Mouse (Mus musculus) cerebellum, postnatal 36 days (tissue): Measurements from ENCODE around the gene Chn2.

Source experiments
- DNase-seq, 2 experiments: peaks; one replicate each; pipeline ENCODE4 v3.0.0; 2021 to 2022; ENCODE audit warnings: mixed read lengths in 2 of 2

Gene Chn2

DNA sequence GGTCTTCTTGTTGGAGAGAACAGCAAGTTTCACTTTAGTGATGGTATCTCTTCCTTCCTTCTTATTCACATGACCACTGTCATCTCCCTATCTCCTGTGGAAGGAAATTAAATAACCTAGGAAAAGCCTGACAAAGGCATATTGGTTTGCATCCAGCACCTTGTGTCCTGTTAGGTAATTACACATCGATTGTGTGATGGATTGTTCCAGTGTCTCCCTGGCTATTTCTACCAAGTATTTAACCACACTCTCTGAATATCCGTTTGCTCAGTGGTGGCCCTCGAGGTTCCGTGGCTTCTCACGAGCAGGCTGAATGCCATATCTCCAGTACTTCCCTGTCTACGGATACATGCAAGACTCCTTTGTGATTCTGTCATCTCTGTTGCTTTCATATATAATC lies 164.6 kb downstream of the Chn2 start:
- DNase-seq: no peak

DNA sequence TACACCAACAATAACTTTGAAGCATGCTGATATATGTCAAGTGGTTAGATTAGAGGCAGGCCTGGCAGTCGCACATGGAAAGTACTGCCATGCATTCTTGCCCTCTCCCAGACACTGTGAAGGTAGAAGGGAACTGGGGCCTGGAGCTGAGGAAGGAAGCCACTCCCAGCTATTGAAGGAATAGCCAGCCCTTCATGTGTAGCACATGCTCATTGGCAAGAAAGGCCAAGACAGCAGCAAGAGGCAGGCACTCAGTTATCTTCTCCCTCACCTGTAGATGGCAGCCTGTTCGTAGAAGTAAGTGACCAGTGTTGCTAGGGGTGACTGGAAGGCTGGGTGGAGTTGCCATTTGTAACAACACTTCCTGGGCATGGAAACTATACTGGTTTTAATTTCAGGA lies 165.6 kb downstream of the Chn2 start:
- DNase-seq: no peak

DNA sequence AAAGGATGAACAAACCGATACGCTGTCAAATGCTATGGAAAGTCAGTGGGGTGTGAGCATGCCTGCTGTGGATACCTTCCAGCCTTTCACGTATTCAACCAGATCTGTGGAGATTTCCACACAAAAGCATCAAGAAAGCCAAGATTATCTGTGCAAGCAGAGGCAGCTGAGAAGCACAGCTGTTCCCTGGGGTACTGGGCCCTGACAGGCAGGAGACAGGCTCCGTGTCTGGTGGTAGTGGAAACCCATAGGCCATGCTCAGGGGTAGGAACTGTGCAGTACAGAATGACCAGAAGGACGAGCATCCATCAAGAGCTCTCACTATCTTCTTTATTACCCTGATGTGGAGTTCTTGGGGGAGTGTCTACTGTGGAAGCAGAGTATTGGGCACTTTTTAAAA lies 166.1 kb downstream of the Chn2 start:
- DNase-seq: no peak

DNA sequence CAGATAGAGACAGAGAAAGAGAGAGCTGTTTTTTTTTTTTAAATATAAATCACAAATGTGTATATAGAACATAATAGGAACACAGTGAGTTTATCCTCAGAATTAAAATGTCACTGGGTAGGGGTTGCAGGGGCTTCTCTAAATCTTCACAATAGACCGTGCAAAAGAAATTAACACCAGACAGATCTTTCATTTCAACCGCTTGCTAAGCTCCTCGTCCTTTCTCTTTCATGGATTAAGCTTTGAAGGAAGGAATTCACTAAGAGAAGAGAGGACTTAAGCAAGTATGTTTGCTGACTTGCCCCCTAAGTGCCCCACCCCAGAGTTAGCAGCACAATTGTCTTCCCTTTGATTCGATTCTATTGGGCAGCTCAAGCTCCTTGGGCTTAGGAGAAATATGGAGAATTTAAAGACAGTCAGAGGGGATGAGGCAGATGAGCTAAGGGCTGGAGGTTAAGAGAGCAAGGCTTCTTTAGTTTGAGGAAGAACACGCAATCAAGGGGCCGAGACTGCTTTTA lies 166.9 kb downstream of the Chn2 start:
- DNase-seq: no peak

DNA sequence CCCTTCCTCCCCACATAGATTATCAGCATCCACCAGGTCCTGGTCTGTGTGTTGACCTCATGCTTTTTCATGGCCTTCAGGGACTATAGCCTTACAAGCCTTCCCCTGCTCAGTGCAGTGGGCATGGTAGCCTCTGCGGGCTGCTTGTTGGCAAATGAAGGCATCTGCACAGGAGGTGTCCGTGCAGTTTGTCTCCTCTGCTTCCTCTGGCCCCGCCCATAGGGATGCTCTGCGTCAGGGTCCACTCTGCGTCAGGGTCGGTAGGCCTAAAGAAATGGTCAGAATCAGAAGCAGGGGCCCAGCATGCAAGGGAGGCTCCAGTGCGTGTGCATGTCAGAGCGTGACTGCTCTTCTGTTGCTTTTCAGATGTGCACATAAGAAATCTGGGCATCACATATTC lies 169.4 kb downstream of the Chn2 start:
- DNase-seq: no peak

DNA sequence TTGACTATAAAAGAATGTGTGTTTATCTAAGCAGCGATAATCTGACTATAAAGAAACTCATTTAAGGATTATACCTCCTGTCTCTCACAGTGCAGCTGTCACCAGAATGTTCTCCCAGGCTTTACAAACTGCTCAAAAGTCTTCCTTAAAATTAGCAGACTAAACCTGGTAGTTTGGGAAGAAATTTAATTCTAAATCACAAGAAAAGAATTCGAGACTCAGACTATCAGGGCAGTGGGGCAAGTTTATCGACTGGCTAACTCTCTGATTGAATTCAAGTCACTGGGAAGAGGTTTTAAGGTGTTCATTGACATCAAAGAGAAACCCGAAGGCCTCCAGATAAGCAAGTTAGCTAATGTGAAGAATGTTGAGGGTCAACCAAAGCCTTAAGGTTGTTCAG lies 171.6 kb downstream of the Chn2 start:
- no peak for DNase-seq

DNA sequence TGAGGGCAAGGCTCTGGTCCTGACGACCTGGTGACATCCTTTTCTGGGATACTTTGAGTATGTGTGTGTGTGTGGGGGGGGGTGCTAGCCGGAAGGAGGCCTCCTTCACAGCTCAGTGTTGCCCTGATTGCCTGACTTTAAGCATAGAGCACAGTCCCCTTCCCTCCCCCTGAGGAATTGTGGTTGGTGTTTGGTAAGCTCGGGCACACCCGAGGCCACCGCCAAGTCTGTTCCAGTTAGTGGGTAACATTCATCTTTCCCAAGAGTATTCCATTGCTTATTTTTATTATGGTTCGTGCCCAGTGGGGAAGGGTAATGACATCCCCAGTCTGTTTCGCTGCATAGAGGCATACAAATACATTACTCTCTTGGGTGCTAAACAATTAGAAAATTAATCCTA lies 172.6 kb downstream of the Chn2 start:
- no peak for DNase-seq

DNA sequence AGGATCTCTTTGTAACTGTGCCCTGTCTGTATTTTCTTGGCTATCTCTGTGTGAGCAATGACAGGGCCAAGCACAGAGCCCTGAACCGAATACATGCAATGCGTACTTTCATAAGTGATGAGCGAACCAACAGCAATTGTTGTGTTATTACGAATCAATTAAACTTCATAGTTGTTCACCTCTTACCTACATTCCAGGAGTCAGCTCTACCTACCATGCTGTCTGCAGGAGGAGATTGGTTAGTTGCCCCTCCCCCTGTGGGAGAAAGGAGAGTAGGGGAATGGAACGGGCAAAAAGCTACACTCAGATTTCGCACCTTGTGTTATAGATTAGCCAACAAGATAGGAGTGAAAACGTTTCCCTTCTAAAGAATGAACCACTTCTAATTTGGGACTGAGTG lies 174.4 kb downstream of the Chn2 start:
- no peak for DNase-seq

DNA sequence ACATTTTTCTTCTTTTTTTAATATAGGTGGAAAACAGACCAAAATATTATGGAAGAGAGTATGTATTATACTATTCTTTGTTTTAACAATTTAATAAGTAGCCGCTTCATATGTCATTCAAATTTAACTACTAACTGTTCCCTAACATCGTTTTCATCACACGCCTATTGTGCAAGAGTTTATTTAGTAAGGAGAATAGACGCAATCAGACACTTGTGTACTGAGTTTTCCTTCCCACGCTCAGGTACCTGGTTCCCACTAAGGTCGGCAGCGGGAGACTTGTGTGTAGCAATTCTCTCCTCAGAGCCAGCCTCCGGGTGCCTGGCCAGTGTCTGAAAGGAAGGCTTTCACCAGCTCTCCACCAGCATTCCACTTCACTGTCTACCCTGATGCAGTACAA lies 176.3 kb downstream of the Chn2 start:
- no peak for DNase-seq

DNA sequence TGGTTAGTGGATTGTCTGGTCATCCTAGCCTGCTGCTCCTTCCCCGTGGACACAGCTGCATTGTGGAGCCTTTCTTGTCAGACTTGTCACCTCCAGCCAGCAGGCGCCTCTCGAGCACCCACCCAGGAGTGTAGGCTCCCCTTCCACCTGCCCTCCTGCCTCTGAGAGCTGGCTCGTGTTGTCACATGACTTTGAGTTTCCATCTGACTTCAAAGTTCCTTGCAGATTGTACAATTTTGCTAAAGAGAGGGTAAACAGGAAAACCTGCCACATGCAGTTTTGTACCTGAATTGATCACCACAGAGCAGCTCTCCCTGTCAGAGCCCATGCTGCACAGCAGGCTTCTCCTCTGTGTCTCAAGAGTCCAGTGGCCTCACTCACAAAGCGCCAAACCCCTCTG lies 177.2 kb downstream of the Chn2 start:
- no peak for DNase-seq

DNA sequence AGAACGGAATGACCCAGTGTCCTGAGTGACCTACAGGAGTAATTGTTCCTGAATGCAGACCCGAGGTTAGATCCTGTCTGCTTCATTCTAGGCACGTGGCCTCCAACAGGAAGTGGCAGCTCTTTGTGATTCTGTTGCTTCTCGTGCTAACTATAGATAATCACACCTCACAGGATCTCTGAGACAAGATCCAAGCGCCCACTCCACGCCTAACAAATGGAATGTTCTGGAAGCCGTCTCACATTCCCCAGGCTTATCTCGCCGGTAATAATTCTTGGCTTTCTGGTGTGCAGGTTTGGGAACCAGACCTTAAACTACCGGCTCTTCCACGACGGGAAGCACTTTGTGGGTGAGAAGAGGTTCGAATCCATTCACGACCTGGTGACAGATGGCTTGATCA lies 180.8 kb downstream of the Chn2 start:
- DNase-seq: no peak

DNA sequence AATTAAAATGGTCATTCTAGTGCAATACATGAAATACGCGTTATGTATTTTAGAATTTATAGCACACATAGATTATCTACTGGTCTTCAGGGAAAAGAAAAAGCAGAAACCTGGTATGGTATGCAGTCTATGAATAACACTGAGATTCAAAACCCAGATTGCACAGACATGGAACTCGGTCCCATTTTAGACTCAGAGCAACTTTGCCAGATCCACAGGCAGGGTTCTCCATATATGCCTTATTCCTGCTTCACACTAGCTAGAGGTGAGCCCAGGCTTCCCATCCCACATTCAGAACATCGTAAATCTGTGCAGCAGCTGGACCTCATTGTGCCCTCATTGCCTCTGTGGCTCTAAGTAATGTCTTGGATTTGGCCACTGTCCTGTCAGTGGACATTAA lies 184.2 kb downstream of the Chn2 start:
- DNase-seq: no peak

DNA sequence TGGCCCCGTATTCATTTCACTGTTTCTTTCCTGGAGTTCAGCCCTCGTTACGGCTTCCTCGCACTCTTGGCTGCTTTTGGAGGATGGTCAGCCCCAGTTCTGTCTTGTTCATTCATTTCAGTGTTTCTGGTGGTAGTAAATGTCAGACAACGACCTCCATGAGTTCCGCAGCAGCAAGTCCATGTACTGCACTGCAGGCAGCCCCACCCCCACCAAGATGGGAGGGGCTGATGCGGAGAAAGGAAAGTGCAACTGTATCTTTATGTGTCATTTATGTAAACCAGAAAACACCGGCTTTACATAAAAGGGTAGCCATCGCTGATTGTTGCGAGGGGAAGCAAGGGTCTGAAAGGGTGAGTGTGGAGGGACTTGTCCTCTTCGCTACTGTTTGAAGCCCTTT lies 185.0 kb downstream of the Chn2 start:
- no peak for DNase-seq

DNA sequence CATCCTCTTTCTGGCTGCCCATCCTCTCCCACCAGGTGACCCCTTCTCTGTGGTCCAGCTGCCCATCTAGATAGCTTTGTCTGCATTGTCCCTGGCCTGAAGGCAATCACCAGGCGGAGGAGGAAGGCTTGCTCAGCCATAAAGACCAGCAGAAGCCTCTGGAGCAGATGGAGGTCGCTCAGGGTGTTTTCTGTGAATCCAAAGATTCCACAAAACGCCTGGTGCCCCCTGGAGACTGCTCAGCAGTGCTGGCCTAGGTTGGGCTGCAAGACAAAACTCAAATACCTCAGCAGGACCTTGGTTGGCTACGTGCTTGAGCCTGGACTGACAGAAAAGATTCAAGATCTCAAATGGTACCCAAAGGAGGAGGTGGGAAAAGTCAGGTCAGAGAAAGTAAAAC lies 186.0 kb downstream of the Chn2 start:
- DNase-seq: no peak

DNA sequence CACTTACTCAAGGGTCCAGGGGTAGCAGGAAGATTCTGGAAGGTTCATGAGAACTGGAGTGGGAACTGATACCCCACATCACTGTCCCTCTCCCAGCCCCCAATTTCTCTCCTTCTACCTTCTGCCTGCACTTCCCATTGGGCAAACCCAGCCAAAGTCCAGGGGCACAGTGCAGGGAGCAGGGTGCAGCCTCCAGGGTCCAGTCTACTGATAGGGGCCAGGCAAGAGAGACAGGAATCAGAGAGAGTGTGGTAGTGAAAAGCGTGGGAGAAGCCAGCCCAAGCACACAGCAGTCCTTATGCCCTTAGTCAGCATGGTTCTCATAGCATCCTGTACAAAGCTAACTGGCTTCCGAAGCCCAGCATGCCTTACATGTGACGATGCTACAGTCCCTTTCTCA lies 187.7 kb downstream of the Chn2 start:
- DNase-seq: no peak

DNA sequence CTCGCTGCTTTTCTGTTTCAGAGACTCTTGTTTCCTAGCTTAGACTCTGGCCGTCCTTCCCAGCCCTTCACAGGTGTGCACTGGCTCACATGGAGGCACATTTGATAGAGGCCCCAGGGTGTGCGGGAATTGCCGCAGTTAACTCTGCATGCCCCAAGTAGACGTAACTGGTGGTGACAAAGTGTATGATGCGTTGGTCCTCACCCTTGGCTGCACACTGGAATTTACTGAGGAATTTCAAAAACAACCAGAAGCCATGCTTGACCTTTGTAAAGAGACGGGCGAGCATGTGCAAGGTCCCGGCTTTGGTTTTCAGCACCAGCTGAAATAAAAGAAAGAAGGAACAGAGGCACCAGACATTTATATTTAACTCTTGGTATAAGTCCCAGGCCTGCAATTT lies 189.1 kb downstream of the Chn2 start:
- no peak for DNase-seq

DNA sequence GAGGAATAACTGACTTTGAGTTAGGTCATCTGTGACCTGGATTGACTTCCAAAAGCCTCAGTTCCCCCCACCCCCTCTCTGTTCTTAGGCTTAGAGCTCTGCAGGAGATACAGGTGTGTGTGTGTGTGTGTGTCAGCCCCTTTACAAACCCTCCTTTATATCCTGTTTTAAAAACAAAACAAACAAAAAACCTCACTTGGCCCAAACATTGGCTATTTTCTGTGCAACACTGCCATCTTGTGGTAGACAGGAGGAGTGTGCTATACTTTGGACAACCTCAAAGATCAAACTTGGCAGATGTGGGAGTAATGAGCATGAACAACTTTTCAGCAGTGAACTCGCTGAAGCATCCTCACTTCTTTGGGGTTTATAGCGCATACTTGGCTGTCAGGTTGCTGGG lies 189.5 kb downstream of the Chn2 start:
- peak; percentile 34 to 63 for DNase-seq

DNA sequence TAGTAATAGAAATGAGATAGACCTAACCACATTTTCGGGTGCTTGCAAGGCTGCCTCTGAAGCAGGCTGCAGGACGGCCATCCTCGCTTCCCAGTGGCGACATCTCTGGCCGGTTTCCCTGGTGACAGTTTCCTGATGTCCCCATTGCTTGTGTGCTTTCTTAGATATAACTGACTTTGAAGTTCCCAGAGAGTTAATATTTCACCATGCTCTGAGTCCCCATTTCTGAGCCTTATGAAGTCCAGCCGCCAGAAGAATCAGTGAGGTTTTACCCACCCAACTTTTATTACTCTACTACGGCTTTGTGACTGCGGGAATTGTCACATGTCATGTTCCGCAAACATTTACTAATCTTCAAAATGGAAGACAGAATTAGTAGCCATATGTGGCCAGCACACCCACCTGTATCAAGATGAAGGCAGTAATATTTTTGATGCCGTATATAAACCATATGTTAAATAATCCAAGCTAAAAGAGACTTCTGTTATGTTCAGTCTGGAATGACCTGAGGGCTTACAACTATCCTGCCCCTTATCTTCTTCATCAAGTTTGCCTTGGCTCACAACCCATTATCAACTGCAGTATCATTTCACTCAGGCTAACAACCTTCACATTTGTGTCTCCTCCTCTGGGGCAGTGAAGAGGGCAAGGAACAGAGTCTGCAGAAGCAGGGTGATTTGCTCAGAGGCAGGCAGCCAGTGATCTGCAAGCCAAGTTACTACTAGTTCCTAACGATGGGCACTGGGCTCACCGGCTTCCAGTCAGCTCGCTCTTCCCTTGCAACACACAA lies 192.6 kb downstream of the Chn2 start:
- DNase-seq: no peak

DNA sequence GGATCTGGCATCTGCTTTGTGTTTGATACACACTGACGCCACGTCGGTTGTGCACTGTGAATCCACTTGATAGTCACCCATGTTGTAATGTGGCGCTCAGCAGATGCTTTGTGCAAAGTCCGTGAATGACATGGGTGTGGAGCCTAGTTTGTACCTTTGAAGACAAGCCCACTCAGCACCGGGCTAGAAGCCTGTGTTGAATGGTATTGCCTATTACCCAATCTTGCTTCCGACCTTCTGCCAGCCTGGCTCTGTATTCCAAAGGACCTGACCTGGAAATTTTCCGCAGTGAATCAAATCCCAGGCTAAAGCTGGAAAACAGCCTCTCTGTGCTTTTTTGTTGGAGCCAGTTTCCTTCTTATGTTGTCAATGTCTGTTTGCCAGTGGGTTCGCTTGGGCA lies 197.1 kb downstream of the Chn2 start:
- no peak for DNase-seq

DNA sequence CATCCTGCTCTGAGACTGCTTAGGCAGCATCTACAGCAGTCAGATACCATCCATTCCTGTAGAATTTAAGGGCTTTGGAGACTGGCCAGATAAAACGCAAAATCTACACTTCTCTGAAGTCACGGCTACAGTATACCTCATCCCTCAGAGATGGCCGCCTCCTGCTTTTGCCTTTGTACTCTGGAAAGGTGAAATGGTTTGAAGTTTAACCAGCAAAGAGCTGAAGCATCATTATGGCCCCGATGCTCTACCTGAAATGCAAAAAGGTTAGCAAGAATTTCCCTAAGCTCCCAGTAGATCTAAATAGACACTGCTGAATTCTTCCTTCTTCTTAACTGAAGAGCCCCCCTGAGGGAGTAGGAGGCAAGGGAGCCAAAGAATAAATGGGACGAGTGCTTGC lies 202.4 kb downstream of the Chn2 start:
- DNase-seq: no peak

DNA sequence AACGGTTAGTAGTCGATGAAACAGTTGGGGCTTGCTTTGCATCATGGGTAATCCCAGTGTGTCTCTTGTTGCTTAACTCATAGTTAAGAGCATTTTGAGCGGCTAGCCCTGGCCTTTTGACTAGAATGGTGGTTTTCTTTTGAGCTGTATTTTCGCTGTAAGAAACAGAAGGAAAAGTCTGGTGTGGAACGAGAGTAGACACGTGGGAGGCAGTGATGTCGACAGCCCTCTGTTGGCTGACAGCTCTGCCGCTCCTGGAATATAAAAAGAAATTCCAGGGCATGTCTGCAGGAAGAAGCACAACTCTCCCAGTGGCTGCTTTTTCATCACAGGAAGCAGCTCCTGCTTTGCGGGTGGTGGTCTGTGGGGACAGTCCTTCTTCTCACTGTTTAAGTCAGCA lies 202.9 kb downstream of the Chn2 start:
- no peak for DNase-seq

DNA sequence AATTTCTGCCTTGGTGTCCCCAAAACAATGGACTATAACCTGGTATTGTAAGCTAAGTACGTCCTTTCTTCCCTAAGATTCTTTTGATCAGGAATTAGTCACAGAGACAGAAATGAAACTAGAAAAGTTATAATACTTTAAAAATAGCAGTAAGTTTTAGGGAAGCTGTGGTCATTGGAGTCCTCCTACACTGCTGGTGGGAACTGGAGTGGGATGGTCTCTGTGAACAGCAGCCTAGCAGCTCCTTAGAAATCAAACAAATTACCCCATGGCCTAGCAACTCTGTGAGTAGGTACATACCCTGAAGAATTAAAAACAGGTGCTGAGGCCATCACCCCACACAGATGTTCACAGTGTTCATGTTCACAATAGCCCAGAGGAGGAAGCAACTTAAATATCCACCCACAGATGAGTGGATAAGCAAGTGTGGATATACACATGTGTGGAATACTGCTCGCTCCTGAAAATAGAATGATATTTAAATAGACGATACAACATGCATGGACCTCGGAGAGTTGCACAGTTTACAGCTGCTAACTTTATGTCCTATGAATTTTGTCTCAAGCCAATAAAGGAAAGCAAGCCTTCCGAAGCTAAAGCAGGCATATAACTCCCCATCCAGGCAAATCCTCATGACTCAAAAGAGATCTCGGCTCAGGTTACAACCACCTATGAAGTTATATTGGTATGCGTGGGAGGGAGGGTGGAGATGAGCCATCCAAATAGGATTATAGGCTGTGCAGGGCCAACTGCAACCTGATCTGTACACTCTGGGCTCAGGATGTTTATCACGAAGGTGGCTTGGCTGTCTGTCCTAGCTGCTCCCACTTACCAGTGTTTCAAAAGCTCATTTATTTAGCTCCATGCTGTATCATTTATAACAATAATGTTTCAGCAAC lies 209.2 kb downstream of the Chn2 start:
- DNase-seq: no peak

DNA sequence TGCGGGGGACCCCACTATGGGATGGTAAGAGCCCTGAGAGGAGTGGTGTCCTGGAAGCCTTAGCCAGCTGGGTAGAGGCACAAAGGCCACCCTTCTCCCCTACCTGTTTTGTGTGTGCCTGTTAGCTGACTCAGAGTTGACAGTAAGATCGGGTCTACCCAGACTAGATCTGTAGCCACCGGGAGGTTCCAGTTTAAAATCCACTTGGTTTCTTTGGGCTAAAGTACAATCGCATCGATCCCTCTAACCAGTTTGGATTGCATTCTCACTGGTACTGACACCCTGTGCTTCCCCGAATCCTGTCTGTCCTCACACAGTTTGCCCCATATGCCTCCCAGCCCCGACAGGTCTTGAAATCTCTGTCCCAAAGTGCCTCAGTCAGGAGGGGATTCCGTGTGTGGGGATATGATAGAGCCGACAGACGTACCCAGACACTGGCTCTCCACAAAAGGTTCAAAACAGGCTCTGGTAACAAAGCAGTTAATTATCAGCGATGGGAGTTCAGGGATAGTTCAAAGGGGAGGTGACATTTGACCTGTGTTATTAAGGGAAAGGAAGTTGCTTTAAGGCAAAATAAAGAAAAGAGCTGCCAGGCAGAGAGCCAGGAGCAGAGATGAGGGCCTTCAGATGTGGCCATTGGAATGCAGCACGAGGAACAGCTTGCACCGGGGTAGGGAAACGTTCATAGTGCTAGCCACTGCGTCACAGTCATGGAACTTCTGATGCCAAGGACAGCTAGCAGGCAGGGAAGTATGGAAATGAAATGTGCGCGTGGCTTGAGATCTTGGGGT lies 212.2 kb downstream of the Chn2 start:
- DNase-seq: no peak
